Mouse (Mus musculus): ENCODE measurements around the gene Kcnn1. TPM values are rescaled to one million over a fixed set of nuclear protein-coding genes. Genes with fewer than 3 reads are reported as not detected.

Kcnn1 gene
- polyA plus RNA-seq, 1 experiment from 2014 or later: 19.8 TPM

- no peak overlapping the region for H3K4me3 ChIP-seq
- H3K27me3 ChIP-seq: no peaks in the 10 kb centered on the region
- 91% methylated on average over 13 of the region's 13 CpGs for WGBS
- peaks cover 27% of the 10 kb centered on the region for H3K4me1 ChIP-seq (replicated peaks)
- peak overlapping the region; percentile 91; the same call in 1 of the 2 replicates for H3K27ac ChIP-seq (replicated peaks)
- no peaks in the 10 kb centered on the region for H3K36me3 ChIP-seq
- H3K4me2 ChIP-seq: no peak overlapping the region
- no peaks in the 10 kb centered on the region for H3K9me3 ChIP-seq
- no peak overlapping the region for H3K9ac ChIP-seq
- no peak for ATAC-seq (ENCODE audit: low FRiP score, low read depth)
Observed at GRCm38 (mm10) chr8:70874441-70874840, 11.4 kb upstream of the Kcnn1 start.

- Histone ChIP-seq H3K36me3 (no peaks in the 10 kb centered on the region), H3K27ac (replicated peaks) (peak within 1 kb of the TSS; percentile 91), H3K9ac (peak within 1 kb of the TSS; percentile 72), H3K4me2 (peak within 1 kb of the TSS; percentile 97), H3K9me3 (no peaks in the 10 kb centered on the region), H3K27me3 (no peaks in the 10 kb centered on the region), H3K4me1 (replicated peaks) (peaks cover 37% of the 10 kb centered on the region), H3K4me3 (peak within 1 kb of the TSS; percentile 86)
- peak; percentile 89 for ATAC-seq (ENCODE audit: low FRiP score, low read depth)
- WGBS: under 1% methylated on average over 46 of the region's 46 CpGs
Observed at GRCm38 (mm10) chr8:70873364-70873985, 10.4 kb upstream of the Kcnn1 start, which contains the start of gene Ccdc124. Gene Ccdc124, minus strand, starts transcription at chr8:70873935.

- peak overlapping the region; percentile 97 for H3K4me2 ChIP-seq
- H3K36me3 ChIP-seq: peaks cover 4% of the 10 kb centered on the region; the same call in 1 of the 2 replicates
- WGBS: 7% methylated on average over 31 of the region's 31 CpGs
- peak overlapping the region; percentile 91 for H3K27ac ChIP-seq (replicated peaks)
- no peak for ATAC-seq (ENCODE audit: low FRiP score, low read depth)
- H3K9ac ChIP-seq: peak overlapping the region; percentile 72
- peaks cover 43% of the 10 kb centered on the region for H3K4me1 ChIP-seq (replicated peaks)
- H3K27me3 ChIP-seq: no peaks in the 10 kb centered on the region
- H3K9me3 ChIP-seq: no peaks in the 10 kb centered on the region
- H3K4me3 ChIP-seq: peak overlapping the region; percentile 86
Observed at GRCm38 (mm10) chr8:70872643-70873363, 9.7 kb upstream of the Kcnn1 start.

GRCm38 (mm10) chr8:70871195-70871807 lies 8.2 kb upstream of the Kcnn1 start:
- H3K9me3 ChIP-seq: no peaks in the 10 kb centered on the region
- H3K27me3 ChIP-seq: no peaks in the 10 kb centered on the region
- H3K9ac ChIP-seq: no peak overlapping the region
- ATAC-seq (ENCODE audit: low FRiP score, low read depth): no peak
- WGBS: 87% methylated on average over 5 of the region's 5 CpGs
- no peak overlapping the region for H3K4me2 ChIP-seq
- H3K36me3 ChIP-seq: peaks cover 6% of the 10 kb centered on the region; the same call in 1 of the 2 replicates
- no peak overlapping the region for H3K4me3 ChIP-seq
- no peak overlapping the region for H3K27ac ChIP-seq (replicated peaks)
- H3K4me1 ChIP-seq (replicated peaks): peaks cover 49% of the 10 kb centered on the region

- Histone ChIP-seq H3K4me3 (no peak overlapping the region), H3K4me2 (peak overlapping the region; percentile 22; the same call in 1 of the 2 replicates), H3K27me3 (no peaks in the 10 kb centered on the region), H3K4me1 (replicated peaks) (peaks cover 62% of the 10 kb centered on the region), H3K9me3 (no peaks in the 10 kb centered on the region), H3K36me3 (peaks cover 6% of the 10 kb centered on the region; the same call in 1 of the 2 replicates), H3K27ac (replicated peaks) (peak overlapping the region; percentile 69), H3K9ac (peak overlapping the region; percentile 31; the same call in 1 of the 2 replicates)
- WGBS: 44% methylated on average over 16 of the region's 16 CpGs
- ATAC-seq (ENCODE audit: low FRiP score, low read depth): no peak
Observed at GRCm38 (mm10) chr8:70869601-70870041, 6.6 kb upstream of the Kcnn1 start.

- peak overlapping the region; percentile 22 for H3K4me2 ChIP-seq
- 38% methylated on average over 5 of the region's 5 CpGs for WGBS
Observed at GRCm38 (mm10) chr8:70869199-70869571, 6.1 kb upstream of the Kcnn1 start.

GRCm38 (mm10) chr8:70868559-70869198 lies 5.6 kb upstream of the Kcnn1 start:
- WGBS: 16% methylated on average over 40 of the region's 40 CpGs
- Histone ChIP-seq H3K9me3 (no peaks in the 10 kb centered on the region), H3K4me2 (peak overlapping the region; percentile 22), H3K27me3 (no peaks in the 10 kb centered on the region), H3K4me3 (no peak overlapping the region), H3K9ac (0 out of 2 replicates have a peak overlapping the region, but pooled peaks have one; percentile 31), H3K27ac (replicated peaks) (peak overlapping the region; percentile 69), H3K36me3 (peaks cover 6% of the 10 kb centered on the region; the same call in 1 of the 2 replicates), H3K4me1 (replicated peaks) (peaks cover 65% of the 10 kb centered on the region)
- ATAC-seq (ENCODE audit: low FRiP score, low read depth): no peak

More at GRCm38 (mm10) chr8:70869199-70869571, 6.1 kb upstream of the Kcnn1 start:
- Histone ChIP-seq H3K27me3 (no peaks in the 10 kb centered on the region), H3K4me3 (no peak overlapping the region), H3K9me3 (no peaks in the 10 kb centered on the region), H3K4me1 (replicated peaks) (peaks cover 62% of the 10 kb centered on the region), H3K9ac (peak overlapping the region; percentile 31; the same call in 1 of the 2 replicates), H3K36me3 (peaks cover 6% of the 10 kb centered on the region; the same call in 1 of the 2 replicates), H3K27ac (replicated peaks) (peak overlapping the region; percentile 69)
- ATAC-seq (ENCODE audit: low FRiP score, low read depth): no peak

GRCm38 (mm10) chr8:70866566-70866965 lies 3.5 kb upstream of the Kcnn1 start:
- Histone ChIP-seq H3K27me3 (no peaks in the 10 kb centered on the region), H3K4me2 (peak overlapping the region; percentile 94; the same call in 1 of the 2 replicates), H3K4me1 (replicated peaks) (peaks cover 72% of the 10 kb centered on the region), H3K9ac (no peak overlapping the region), H3K36me3 (peaks cover 6% of the 10 kb centered on the region; the same call in 1 of the 2 replicates), H3K4me3 (no peak overlapping the region), H3K27ac (replicated peaks) (peak overlapping the region; percentile 95), H3K9me3 (no peaks in the 10 kb centered on the region)
- ATAC-seq (ENCODE audit: low FRiP score, low read depth): no peak
- 85% methylated on average over 7 of the region's 7 CpGs for WGBS

GRCm38 (mm10) chr8:70866001-70866520 lies 3.0 kb upstream of the Kcnn1 start:
- ATAC-seq (ENCODE audit: low FRiP score, low read depth): peak; percentile 5
- 6% methylated on average over 12 of the region's 12 CpGs for WGBS
- Histone ChIP-seq H3K4me2 (peak overlapping the region; percentile 94), H3K4me3 (peak overlapping the region; percentile 48), H3K27ac (replicated peaks) (peak overlapping the region; percentile 95), H3K27me3 (no peaks in the 10 kb centered on the region), H3K36me3 (peaks cover 6% of the 10 kb centered on the region; the same call in 1 of the 2 replicates), H3K9me3 (no peaks in the 10 kb centered on the region), H3K9ac (peak overlapping the region; percentile 42), H3K4me1 (replicated peaks) (peaks cover 72% of the 10 kb centered on the region)

GRCm38 (mm10) chr8:70865350-70866000 lies 2.4 kb upstream of the Kcnn1 start:
- no peaks in the 10 kb centered on the region for H3K9me3 ChIP-seq
- 0% methylated on average over 46 of the region's 46 CpGs for WGBS
- H3K4me1 ChIP-seq (replicated peaks): peaks cover 72% of the 10 kb centered on the region
- H3K27ac ChIP-seq (replicated peaks): peak overlapping the region; percentile 95
- peak overlapping the region; percentile 56 for H3K9ac ChIP-seq
- peak overlapping the region; percentile 48 for H3K4me3 ChIP-seq
- H3K36me3 ChIP-seq: peaks cover 6% of the 10 kb centered on the region; the same call in 1 of the 2 replicates
- peak; percentile 89 for ATAC-seq (ENCODE audit: low FRiP score, low read depth)
- H3K27me3 ChIP-seq: no peaks in the 10 kb centered on the region
- H3K4me2 ChIP-seq: peak overlapping the region; percentile 94

All from hindbrain, embryonic 15.5 days (tissue).